Mouse (Mus musculus) embryonic fibroblast, embryonic 13.5 days (primary cell): Measurements from ENCODE around the gene Dapk1.

Experiments used
- CTCF ChIP-seq: IDR thresholded peaks from 2 replicates; pipeline ENCODE4 v1.5.1; 2011; ENCODE audit warnings: mild to moderate bottlenecking, control low read depth, low read length, moderate library complexity, borderline replicate concordance; ENCODE audit not compliant: insufficient read depth
- POLR2A ChIP-seq: IDR thresholded peaks from 2 replicates; pipeline ENCODE4 v1.6.1; 2011; ENCODE audit warnings: low read depth, mild to moderate bottlenecking, control low read depth, low read length, moderate library complexity

DNA sequence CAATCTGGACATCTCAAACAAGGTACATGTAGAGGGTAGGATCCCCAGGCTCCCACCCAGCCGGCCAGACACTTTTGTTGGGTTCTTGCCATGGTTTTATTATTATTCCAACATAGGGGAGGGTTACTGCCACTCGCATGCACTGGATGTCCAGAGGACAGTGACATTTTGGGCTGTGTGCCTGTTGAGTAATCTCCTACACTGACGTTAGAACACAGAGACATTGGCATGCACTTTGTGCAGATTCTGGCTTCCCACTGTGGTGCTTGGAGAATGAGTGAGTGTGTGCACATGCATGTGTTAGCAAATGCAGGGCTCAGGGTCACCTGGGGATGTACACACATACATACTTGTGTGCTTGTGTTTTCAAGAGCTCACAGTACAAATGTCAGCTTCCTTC is 129.3 kb downstream of the Dapk1 start:
- TF ChIP-seq CTCF (no peak), POLR2A (no peak)
